Mouse (Mus musculus) CD4-positive naive resting alpha-beta T cell, adult 76 days (primary cell): ENCODE data around the gene Uba5. TPM values are rescaled to one million over a fixed set of nuclear protein-coding genes. Genes with fewer than 3 reads are reported as not detected.

ENCODE experiments used
- total RNA-seq: library from RNA; stranded (reverse); gene quantifications from one replicate; pipeline ENCODE4 v1.2.4, GENCODE M21; 2023

Gene Uba5
- 24.3 TPM for total RNA-seq

DNA sequence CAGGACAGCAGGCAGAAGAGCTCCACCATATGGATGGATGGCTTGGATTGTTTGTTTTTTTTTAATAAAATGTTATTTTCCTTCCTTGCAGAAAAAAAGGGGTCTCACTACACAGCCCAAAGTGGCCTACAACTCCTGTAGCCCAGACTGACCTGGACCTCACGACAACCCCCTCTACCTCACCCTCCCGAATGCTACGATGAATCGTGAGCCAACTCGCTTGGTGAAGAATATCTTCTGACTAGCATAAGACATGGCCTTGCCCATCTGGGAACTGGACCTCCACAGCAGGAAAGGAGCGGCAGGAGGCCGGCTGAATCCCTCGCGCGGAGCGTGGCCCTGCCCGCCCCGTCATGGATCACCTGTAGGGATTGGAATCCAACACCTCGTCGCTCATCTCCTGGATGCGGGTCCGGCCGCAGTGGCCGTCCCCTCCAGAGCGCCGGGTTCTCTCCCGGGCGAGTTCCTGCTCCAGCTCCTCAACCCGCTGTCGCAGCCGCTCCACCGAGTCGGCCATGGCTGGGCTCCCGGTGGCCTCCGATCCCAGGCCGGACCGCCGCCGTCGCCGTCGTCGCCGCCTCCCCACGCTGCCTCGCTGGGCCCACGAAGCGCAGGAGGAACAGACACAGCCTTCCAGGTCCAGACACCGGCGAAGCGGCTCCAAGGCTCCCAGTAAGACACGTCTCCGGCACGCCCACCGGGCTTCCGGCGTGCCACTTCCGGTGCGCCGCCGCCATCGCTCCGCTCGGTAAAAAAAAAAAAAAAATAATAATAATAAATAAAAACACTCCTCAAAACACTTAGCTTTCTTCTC, at the start of gene Uba5:
Gene Uba5, minus strand, starts transcription at position 705 of the 814 bp plus-strand sequence.

DNA sequence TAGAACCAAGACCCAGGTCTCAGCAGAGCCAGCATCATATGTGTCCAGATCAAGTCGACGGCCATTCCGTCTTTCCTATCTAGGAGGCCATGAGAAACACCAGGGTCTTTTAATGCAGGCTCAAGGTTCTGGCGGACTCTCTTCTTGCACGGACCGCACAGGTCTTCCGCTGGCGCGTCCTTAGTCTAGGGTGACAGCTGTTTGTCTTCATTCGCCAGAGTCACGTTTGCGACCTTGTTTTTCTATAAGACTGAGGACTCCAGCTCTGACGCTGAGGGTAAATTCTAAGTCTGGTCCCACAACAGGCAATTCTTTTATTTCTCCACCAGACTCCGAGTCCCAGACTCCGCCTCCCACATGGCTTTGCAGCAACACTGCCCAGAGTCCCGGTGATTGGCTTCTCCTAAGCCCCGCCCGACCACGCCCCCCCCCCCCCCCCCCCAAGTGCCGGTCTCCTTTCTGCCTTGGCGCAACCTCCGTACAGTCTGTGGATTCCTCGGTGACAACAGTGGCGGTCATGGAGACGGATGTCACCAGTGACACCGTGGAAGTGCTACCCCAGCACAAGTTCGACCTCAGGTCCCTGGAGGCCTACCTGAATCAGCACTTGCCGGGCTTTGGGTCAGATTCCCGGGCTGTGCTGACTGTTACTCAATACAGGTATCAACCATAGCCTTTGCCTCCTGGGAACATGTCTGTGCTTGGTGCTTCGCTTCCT, 469 bp upstream of the Uba5 start, which contains the start of gene Acad11:
Gene Acad11, plus strand, starts transcription at position 134 of the 718 bp plus-strand sequence.

DNA sequence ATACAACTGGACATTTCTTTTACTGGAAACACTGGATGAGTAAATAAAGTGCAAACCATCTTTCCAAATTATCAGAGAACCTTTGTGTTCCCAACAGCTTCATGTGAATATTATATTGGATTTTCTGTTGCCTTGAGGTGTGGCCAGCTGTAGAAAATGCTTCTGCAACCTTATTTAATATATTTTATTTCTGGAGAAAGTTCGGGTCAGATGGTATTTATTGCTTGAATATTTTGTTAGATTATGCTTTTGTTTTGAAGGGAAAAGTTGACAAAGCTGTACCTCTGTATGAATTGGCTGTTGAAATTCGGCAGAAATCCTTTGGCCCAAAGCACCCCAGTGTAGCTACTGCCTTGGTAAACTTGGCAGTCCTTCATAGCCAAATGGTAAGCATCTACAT, 22.6 kb downstream of the Uba5 start, which contains the start of gene Gm28305:
Gene Gm28305, plus strand, starts transcription at position 301 of the 400 bp plus-strand sequence.

DNA sequence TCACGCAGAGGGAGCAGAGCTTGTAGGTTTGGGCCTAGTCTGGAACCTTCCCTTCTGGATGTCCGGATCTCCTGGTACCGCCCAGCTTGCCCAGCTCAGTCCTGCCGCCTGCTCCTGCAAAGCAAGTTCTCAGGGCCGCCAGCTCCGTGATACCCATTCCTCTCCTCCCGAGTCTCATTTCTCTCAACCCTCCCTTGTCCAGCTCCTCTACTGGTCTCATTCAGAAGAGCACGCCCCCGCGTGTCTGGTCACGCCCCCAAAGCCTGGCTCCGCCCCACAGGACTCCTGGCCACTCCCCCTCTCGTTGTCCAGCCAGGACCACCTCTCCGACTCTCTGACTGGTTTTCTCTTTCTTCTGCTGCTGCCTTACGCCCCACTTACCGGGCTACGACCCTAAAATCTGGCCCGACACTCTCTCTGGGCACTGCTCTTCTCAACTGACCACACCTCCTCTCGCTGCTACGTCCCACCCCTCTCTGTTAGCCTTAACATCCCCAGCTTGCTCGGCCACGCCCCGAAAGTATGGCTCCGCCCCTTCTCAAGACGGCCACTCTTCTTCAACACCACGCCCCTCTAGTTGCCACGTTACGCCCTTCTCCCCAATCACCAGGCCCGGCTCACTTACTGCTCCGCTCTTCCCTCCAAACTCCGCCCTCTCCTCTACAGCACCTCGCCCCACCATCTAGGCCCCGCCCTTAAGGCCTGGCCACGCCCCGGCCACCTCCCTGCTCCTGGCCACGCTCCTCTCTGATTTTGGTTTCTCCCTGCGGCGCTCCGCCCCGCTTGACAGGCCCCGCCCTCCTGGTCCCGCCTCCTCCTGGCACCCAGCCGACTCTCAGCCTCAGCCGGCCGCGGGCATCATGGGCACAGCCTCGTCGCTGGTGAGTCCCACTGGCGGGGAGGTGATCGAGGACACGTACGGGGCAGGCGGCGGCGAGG, 60.7 kb downstream of the Uba5 start, which contains the start of gene Nphp3:
Gene Nphp3, plus strand, starts transcription at position 624 of the 939 bp plus-strand sequence.

Other genes starting within 250 kb of the Uba5 start
- gene Nphp3, start 60.6 kb downstream of the Uba5 start, total RNA-seq = 11.5 TPM
- not detected for gene Gm28305, start 22.5 kb downstream of the Uba5 start, total RNA-seq
- 13.3 TPM for gene Acad11, start 243 bp upstream of the Uba5 start, total RNA-seq
- gene Ackr4, start 63.8 kb upstream of the Uba5 start, total RNA-seq = not detected
- gene Dnajc13, start 199.8 kb upstream of the Uba5 start, total RNA-seq = 86.2 TPM